Mouse (Mus musculus) heart, embryonic 11.5 days (tissue): Measurements from ENCODE around the gene Fam117a. TPM values are rescaled to one million over a fixed set of nuclear protein-coding genes. Genes with fewer than 3 reads are reported as not detected.

ENCODE experiments used
- ATAC-seq: fragments of 200-750 bp; cut with Nextera tagmentation; replicated peaks from 2 replicates; pipeline ENCODE4 v1.8.0; 2017; ENCODE audit warnings: moderate library complexity; ENCODE audit not compliant: insufficient number of reproducible peaks, low FRiP score, low TSS enrichment
- H3K27ac ChIP-seq: fragments of 300-500 bp; sonication (generic); 2 replicates; pipeline ENCODE4 v1.5.1; 2014; ENCODE audit warnings: mild to moderate bottlenecking, low read depth, low read length
- H3K27me3 ChIP-seq: fragments of 300-500 bp; sonication (generic); 2 replicates; pipeline ENCODE4 v1.6.1; 2014; ENCODE audit warnings: mild to moderate bottlenecking, low read length, mixed read lengths; ENCODE audit not compliant: control insufficient read depth, insufficient read depth
- H3K36me3 ChIP-seq: fragments of 300-500 bp; sonication (generic); 2 replicates; pipeline ENCODE4 v1.6.1; 2014; ENCODE audit warnings: mild to moderate bottlenecking, low read length, moderate library complexity, mixed read lengths; ENCODE audit not compliant: control insufficient read depth, insufficient read depth
- H3K4me1 ChIP-seq: fragments of 300-500 bp; sonication (generic); 2 replicates; pipeline ENCODE4 v1.6.1; 2014; ENCODE audit warnings: low read length; ENCODE audit not compliant: control insufficient read depth, insufficient read depth
- H3K4me2 ChIP-seq: fragments of 300-500 bp; sonication (generic); 2 replicates; pipeline ENCODE4 v1.6.1; 2014; ENCODE audit warnings: mild to moderate bottlenecking, moderate library complexity
- H3K4me3 ChIP-seq: fragments of 300-500 bp; sonication (generic); 2 replicates; pipeline ENCODE4 v1.5.1; 2014; ENCODE audit warnings: low read depth, low read length
- H3K9ac ChIP-seq: fragments of 300-500 bp; sonication (generic); 2 replicates; pipeline ENCODE4 v1.6.1; 2014; ENCODE audit warnings: mild to moderate bottlenecking, low read depth, low read length, moderate library complexity
- H3K9me3 ChIP-seq: fragments of 300-500 bp; sonication (generic); replicated peaks from 2 replicates; pipeline ENCODE4 v1.6.1; 2016; ENCODE audit warnings: low read length; ENCODE audit not compliant: control insufficient read depth
- WGBS: fragments of 180-500 bp; shearing (Covaris S2); extraction: QIAGEN DNeasy Blood & Tissue Kit; methylation state at CpG from one replicate; pipeline ENCODE4 v1.1.7; 2014; ENCODE audit not compliant: insufficient replicate concordance; 5-methylcytosine and 5-hydroxymethylcytosine counted together
- polyA plus RNA-seq: library from polyadenylated mRNA; unstranded; fragments of >200 nt; fragmentation: Nextera tagmentation; extraction: Ambion mirVana; gene quantifications from 2 replicates; pipeline ENCODE4 v1.2.1, GENCODE M21; 2014

Gene Fam117a
- polyA plus RNA-seq, 1 experiment from 2014 or later = 19.4 TPM

DNA sequence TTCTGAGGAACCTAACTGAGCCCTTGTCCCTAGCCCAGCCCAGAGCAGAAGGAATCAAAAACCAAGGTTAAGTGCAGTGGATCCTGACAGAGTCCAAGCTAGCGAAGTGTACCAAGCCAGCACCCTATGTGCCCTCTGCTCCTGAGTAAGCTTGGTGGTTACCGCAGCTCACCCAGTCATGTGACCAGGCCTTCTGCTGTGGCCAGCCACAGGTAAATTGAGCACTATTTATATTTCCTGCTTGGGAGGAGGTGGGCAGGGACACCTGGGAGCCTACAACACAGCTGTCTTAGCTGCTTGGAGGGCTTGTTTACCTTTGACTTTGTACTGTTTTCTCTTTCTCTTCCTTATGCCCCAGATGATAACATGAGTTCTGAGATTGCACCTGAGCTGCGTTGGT is 14.1 kb downstream of the Fam117a start:
- WGBS = 92% methylated on average over 3 of the region's 3 CpGs
- ATAC-seq = no peak
- Histone ChIP-seq H3K4me2 (no peak overlapping the region), H3K4me1 (peaks cover 9% of the 10 kb centered on the region), H3K9me3 (no peaks in the 10 kb centered on the region), H3K27ac (no peak overlapping the region), H3K4me3 (no peak overlapping the region), H3K27me3 (no peaks in the 10 kb centered on the region), H3K36me3 (no peaks in the 10 kb centered on the region), H3K9ac (no peak overlapping the region)

DNA sequence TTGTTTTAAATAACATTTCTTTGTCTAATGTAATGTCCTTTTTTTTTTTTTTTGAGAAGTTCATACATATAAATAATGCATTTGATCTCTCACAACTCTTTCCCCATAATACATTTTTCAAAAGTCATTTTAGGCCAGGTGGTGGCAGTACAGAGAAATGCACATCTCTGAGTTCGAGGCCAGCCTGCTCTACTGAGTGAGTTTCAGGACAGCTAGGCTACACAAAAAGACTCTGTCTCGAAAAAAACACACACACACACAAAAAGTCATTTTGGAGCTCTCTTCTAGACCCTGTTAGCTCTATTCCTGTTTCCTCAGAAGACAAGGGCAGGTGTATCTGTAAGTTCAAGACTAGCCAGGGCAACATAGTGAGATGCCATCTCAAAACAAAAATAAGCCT is 15.9 kb downstream of the Fam117a start:
- ATAC-seq = no peak
- peaks cover 20% of the 10 kb centered on the region for H3K4me1 ChIP-seq
- H3K36me3 ChIP-seq = no peaks in the 10 kb centered on the region
- no peak overlapping the region for H3K4me3 ChIP-seq
- no peak overlapping the region for H3K4me2 ChIP-seq
- 83% methylated on average over 2 of the region's 2 CpGs for WGBS
- no peak overlapping the region for H3K27ac ChIP-seq
- H3K9ac ChIP-seq = no peak overlapping the region
- H3K9me3 ChIP-seq = no peaks in the 10 kb centered on the region
- H3K27me3 ChIP-seq = no peaks in the 10 kb centered on the region

DNA sequence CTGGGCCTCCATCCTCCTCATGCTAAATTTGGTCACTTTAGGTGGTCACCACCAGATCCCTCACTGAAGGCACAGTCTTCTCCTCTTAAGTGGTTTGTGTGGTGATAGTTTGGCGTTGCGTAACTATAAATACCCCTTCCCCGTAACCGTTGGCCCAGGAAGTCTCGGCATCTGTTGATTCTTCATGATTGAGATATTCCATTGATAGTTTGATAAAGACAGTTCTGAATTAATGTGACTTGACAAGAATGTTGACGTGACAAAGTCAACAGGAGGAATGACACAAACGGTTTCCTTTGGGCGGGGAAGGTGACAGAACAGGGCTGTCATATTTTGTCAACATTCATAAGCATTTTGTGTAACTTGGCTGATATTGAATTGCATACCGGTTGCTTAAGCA is 16.4 kb downstream of the Fam117a start:
- no peak overlapping the region for H3K4me3 ChIP-seq
- WGBS = 77% methylated on average over 9 of the region's 9 CpGs
- ATAC-seq = no peak

DNA sequence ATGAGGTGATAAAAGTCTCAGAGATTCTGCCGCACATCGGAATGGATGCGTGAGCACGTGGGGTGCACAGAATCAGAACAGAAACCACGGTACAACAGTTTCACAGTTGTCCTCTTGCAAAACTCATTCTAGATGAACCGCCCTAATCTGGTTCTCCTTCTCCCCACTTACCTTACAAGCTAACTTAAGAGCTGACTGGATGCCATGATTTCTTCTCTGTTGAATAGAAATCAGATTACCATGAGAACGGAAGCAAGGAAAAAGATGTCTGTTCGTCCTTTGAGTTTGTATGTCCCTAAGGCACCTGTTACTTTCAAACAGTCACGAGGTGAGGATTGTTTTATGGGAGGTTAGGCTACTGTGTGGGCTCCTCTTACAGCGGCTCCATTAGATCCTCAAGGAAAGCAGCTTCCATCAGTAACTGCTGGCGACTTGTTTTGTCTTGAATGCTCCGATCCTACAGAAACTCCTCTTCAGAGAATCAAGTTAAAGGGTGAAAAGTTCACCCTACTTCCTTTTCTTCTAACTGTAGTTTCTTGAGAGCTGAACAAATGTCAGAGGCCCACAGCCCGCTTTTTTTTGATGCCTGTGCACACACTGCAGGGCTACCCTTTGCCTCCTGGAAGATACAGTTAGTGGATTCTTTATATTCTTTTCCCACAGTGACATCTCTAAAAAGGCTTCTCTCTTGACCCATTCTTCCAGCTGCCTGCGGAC is 17.6 kb downstream of the Fam117a start:
- no peak for ATAC-seq

More for the DNA sequence above, 16.4 kb downstream of the Fam117a start:
- H3K9me3 ChIP-seq = no peaks in the 10 kb centered on the region
- no peaks in the 10 kb centered on the region for H3K36me3 ChIP-seq
- peaks cover 20% of the 10 kb centered on the region for H3K4me1 ChIP-seq
- H3K27me3 ChIP-seq = no peaks in the 10 kb centered on the region
- H3K27ac ChIP-seq = no peak overlapping the region
- H3K4me2 ChIP-seq = no peak overlapping the region
- no peak overlapping the region for H3K9ac ChIP-seq

DNA sequence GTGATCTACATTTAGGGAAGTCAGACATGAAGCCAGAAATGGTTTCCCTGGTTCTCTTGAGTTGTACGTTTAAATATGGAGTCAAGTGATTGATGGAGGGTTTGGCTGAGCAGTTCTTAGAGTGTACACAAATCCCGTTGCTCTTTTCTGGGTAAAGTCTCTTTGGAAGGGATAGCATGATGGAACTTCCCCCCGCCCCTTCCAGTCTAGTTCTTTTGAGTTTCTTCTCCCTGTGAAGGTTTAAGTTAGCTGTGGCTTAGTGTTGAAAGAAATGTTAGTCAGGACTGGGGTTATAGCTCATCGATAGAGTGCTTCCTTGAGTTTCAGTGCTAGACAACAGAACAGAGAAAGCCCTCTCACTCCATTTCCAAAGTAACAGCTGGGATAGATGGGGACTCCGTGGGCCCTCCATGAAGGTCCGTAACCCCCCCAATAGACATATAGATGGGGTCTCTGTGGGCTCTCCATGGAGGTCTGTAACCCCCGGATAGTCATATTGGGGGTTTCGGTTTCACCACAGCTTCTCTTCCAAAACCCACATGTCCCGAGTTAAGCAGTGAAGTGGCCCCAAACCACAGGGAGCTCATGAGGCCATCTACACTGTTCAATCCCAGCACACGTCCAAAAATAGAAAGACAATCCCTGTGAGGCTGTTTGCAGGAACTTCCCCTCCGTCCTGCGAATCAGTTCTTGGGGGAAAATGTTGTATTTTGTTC is 18.3 kb downstream of the Fam117a start:
- H3K4me2 ChIP-seq = peak overlapping the region; percentile 31; the same call in 1 of the 2 replicates
- peaks cover 20% of the 10 kb centered on the region for H3K4me1 ChIP-seq
- H3K36me3 ChIP-seq = no peaks in the 10 kb centered on the region
- H3K4me3 ChIP-seq = no peak overlapping the region
- no peaks in the 10 kb centered on the region for H3K27me3 ChIP-seq
- H3K27ac ChIP-seq = peak overlapping the region; percentile 84
- H3K9me3 ChIP-seq = no peaks in the 10 kb centered on the region
- WGBS = 78% methylated on average over 12 of the region's 12 CpGs
- no peak for ATAC-seq
- peak overlapping the region; percentile 23 for H3K9ac ChIP-seq

More for the DNA sequence above, 17.6 kb downstream of the Fam117a start:
- peaks cover 20% of the 10 kb centered on the region for H3K4me1 ChIP-seq
- H3K36me3 ChIP-seq = no peaks in the 10 kb centered on the region
- H3K4me2 ChIP-seq = no peak overlapping the region
- no peak overlapping the region for H3K27ac ChIP-seq
- H3K4me3 ChIP-seq = no peak overlapping the region
- H3K9me3 ChIP-seq = no peaks in the 10 kb centered on the region
- no peak overlapping the region for H3K9ac ChIP-seq
- 88% methylated on average over 14 of the region's 14 CpGs for WGBS
- no peaks in the 10 kb centered on the region for H3K27me3 ChIP-seq

DNA sequence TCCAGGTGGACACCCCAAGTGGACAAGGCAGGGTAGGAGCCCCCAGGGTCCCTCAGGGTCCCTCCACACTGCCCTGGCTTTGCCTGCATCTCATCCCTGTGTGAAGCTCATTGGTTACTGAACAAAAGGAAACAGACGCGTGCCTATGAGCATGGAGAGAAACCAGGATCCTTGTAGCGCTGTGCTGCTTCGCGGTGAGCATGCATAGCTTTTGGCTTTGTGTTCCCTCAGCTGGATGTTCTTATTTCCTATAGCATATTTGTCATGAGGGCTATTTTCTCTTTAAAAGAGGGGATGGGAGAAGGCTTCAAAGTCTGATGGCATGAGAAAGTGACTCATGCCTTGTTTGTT is 18.8 kb downstream of the Fam117a start:
- peak overlapping the region; percentile 84 for H3K27ac ChIP-seq
- no peaks in the 10 kb centered on the region for H3K9me3 ChIP-seq
- H3K27me3 ChIP-seq = no peaks in the 10 kb centered on the region
- H3K4me2 ChIP-seq = peak overlapping the region; percentile 31; the same call in 1 of the 2 replicates
- no peaks in the 10 kb centered on the region for H3K36me3 ChIP-seq
- H3K9ac ChIP-seq = peak overlapping the region; percentile 23
- no peak overlapping the region for H3K4me3 ChIP-seq
- ATAC-seq = no peak
- peaks cover 17% of the 10 kb centered on the region for H3K4me1 ChIP-seq
- 93% methylated on average over 5 of the region's 5 CpGs for WGBS

DNA sequence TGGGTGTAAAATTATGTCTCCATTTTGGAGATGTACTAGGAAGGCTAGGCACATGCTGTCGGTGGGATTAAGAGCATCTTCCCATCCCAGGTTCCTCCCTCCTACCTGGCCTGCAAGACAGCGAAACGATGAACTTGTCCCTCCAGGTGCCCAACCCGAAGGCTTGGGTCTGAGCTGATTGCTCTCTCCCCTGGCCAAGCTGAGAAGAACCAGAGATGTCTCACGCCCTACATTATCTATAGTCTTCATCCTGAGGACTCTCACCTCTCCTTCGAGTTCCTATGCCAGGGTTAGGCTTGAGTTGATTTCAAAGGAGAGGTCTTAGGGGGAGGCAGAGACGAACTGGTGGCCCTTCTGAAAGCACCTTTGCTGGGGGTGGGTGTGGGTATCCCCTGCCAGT is 19.2 kb downstream of the Fam117a start:
- H3K36me3 ChIP-seq = no peaks in the 10 kb centered on the region
- H3K9me3 ChIP-seq = no peaks in the 10 kb centered on the region
- H3K4me1 ChIP-seq = peaks cover 17% of the 10 kb centered on the region
- peak overlapping the region; percentile 84 for H3K27ac ChIP-seq
- H3K27me3 ChIP-seq = no peaks in the 10 kb centered on the region
- WGBS = 68% methylated on average over 7 of the region's 7 CpGs
- H3K4me2 ChIP-seq = peak overlapping the region; percentile 17
- no peak overlapping the region for H3K9ac ChIP-seq
- ATAC-seq = no peak
- H3K4me3 ChIP-seq = no peak overlapping the region

DNA sequence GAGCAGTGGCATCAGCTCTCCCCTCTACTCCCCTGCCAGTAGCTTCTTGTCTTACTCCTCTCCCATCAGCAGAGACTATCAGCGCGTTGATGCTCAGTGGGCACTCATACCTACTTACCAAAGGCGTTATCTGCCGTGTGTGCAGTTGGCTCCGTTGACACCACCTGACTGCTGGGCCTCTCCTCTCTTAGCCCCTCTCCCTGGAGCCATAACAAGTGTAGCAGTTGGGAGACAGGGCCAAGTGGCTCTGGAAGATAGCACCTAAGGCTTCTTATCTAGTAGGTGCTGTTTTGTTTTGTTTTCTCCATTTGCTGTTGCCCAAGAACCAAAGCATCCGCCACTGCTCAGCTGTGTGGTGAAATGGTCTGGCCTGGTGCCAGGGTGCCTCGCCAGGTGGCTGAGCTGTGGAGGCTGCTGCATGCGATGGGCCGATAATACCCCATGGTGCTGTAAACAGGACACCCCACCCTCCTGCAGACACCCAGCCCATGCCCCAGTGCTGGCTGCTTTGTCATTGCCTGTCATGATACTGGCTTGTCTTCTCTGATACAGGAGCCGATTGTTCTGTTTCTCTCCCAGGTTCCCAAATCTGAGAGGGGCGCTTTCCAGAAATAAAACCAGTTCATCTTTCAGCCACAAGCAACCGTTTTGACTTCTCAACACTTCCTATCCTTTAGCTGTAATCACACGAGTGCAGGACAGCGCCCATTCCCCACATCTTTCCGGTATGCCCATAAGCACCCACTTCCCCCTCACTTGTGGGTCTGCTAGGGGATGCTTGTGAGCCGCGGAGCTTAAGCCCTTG is 19.9 kb downstream of the Fam117a start:
- peak overlapping the region; percentile 16; the same call in 1 of the 2 replicates for H3K9ac ChIP-seq
- peak overlapping the region; percentile 84 for H3K27ac ChIP-seq
- H3K4me2 ChIP-seq = peak overlapping the region; percentile 29
- ATAC-seq = peak; percentile 95
- no peak overlapping the region for H3K4me3 ChIP-seq
- H3K9me3 ChIP-seq = no peaks in the 10 kb centered on the region
- no peaks in the 10 kb centered on the region for H3K27me3 ChIP-seq
- H3K36me3 ChIP-seq = no peaks in the 10 kb centered on the region
- H3K4me1 ChIP-seq = peaks cover 17% of the 10 kb centered on the region
- 48% methylated on average over 17 of the region's 17 CpGs for WGBS
